Mouse (Mus musculus) E14TG2a.4 (cell line): Measurements from ENCODE around the gene Il1r1.

ENCODE experiments used
- CTCF ChIP-seq: conservative IDR thresholded peaks from 2 replicates; pipeline ENCODE4 v1.5.1; 2014; ENCODE audit warnings: low read length
- NANOG ChIP-seq: IDR thresholded peaks from 2 replicates; pipeline ENCODE4 v1.6.1; 2014; ENCODE audit warnings: borderline replicate concordance, low read length, mixed read lengths
- POU5F1 ChIP-seq: IDR thresholded peaks from 2 replicates; pipeline ENCODE4 v1.6.1; 2014; ENCODE audit warnings: low read length, borderline replicate concordance

DNA sequence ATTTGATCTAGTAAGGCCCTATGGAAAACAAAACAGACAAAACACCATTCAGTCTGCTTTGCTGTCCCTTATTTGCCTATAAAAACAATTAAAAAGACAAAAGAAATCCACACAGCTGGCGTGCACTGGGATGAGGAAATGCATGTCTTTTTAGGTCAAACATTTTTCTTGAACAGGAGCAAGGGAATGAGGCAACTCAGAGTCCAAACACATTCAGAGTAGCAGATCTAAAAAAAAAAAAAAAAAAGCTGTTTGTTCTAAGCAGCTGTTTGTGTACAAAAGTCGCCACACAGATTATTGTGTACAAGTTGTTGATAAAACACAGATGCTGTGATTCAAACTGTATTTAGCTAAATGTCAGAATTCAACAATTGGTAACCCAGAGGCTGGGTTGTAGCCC lies 133.0 kb downstream of the Il1r1 start:
- TF ChIP-seq CTCF (no peak), POU5F1 (no peak), NANOG (no peak)
